Mouse (Mus musculus): Measurements from ENCODE around the gene Tex13b. TPM values are rescaled to one million over a fixed set of nuclear protein-coding genes. Genes with fewer than 3 reads are reported as not detected.
"Not testable (repeated sequence)": the region's sequence is repeated elsewhere in the genome, so short reads cannot be mapped to it uniquely, and the experiment has no call there.

Tex13b gene
- not detected in 2 replicates for polyA plus RNA-seq (2012; rRNA removed)

DNA sequence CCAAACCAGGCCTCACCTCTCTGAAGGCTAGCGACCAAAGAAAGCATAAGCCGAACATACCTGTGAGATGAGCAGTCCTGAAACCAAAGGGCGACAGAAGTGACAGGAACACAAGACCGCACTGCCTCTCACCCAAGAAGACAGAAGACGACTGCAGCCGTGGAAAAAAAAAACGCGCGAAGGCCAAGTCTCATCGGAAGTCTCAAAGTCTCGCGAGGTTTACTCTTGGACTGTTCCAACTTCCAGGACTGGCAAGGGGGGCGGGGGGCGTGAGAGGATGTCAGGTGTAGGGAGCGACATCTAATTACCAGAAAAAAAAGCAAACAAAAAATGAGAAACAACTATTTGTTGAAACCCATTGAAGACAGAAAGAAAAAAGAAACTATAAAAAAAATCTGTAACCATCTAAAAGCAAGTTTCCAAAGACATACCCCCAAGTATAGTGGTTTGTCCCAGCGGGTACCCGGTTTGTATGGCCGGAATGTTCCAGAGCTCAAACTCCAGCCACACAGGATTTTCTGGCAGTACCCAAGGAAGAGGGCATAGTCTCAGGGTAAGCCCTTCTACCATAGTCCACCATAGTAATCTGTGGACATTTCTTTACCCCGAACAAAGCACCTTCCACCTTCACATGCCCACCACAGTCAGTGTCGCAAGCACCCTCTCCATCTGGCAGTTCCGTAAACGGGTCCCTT is at the start of gene Tex13b:
Gene Tex13b, minus strand, starts transcription at position 122 of the 695 bp plus-strand sequence.
- no peak for DNase-seq (ENCODE audit: low spot score)

DNA sequence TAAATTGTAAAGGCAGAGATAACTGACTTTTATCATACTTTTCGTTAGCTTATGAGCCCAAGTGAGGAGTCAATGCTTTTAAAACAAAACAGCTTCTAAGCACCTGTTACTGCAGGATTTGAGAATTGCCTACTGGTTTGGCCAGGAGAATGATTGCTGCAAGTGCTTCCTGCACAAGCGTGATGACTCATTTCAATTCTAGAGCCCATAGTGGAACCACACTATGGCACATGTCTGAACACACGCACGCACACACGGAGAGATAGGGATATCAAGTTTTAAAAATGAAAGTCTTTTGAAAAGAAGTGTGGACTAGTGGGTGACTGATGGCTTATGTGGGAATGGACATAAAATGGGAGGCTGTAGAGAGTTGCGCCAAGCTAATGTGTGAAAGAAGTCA is 49.5 kb upstream of the Tex13b start:
- no peak for DNase-seq (ENCODE audit: low spot score)

DNA sequence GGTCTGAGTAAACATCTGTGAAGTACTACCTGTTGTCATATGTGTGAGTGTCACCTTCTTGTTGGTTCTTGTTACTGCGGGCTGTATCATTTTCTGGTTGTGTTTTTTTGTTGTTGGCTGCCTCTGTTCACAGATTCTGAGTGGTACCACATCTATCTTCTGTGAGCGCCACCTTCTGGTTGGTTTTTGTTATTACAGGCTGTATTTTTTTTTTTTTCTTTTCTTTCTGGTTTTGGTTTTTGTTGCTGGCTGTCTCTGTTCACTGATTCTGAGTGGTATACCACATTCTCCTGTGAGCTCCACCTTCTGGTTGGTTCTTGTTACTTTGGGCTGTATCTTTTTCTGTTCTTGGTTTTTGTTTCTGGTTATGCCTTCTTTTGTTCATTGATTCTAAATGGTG is 44.2 kb upstream of the Tex13b start:
- DNase-seq (ENCODE audit: low spot score): no peak

DNA sequence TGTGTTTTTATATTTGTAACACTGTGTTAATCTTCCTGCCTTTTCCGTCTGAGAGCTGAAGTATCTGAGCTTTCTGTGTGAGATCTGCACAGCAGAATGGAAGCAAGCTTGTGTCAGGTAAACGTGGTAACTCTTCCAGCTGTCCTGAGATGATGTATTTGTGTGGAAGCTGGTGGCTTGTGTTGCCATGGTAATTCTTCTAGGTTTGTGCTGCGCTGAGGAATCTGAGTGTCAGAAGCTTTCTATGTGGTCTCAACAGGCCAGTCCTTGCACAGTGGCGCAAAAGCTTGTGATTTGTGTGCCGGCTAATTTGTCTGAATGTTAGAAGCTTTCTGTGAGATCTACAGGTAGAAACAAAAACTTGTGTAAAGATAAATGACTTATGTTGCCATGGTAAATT is 43.8 kb upstream of the Tex13b start:
- not testable (repeated sequence) for DNase-seq (ENCODE audit: low spot score)

DNA sequence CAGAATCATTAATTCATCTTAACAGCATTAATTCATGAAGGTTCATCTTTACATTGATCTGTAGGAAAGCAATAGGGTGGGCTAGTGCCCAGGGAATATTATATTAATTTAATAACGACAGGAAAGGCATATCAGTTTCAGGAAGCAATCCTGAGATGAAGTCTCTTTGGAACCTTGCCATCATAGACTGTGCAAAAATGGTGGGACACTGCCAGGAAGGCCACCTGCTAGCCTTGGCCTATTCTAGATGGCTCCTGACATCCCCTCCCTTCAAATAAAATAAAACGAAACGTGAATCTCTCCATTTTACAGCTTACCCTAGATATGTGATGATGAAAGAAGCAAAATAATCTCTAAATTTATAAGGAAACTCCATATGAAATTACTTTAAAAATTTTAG is 41.3 kb upstream of the Tex13b start:
- no peak for DNase-seq (ENCODE audit: low spot score)

DNA sequence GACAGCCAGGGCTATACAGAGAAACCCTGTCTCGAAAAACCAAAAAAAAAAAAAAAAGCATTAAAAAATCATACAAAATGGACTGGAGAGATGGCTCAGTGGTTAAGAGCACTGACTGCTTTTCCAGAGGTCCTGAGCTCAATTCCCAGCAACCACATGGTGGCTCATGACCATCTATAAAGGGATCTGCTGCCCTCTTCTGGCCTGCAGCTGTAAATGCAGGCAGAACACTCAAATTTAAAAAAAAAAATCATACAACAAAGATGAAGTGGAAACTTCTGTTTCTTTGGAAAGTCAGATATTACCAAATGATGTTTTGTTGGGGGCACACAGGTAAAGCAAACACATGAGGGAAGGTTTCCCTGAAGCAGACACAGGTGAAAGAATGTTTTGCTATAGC is 32.2 kb upstream of the Tex13b start:
- not testable (repeated sequence) for DNase-seq (ENCODE audit: low spot score)

DNA sequence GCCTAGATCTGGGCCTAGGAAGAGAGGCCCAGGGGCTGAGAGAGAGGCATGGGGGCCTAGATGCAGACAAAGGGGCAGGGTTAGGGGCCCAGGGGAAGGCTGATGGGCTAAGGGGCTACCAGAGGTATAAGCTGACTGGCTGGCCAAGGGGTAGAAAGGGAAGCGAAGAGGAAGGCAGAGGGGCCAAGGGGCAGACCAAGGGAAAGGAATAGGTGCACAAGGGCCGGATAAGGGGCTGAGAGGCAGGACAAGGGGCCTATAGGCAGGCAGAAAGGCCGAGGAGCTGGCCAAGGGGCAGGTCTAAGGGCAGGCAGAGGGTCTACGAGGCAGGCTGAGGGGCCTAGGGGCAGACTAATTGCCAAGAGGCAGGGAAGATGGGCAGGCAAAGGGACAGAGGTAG is 26.7 kb upstream of the Tex13b start:
- no peak for DNase-seq (ENCODE audit: low spot score)

DNA sequence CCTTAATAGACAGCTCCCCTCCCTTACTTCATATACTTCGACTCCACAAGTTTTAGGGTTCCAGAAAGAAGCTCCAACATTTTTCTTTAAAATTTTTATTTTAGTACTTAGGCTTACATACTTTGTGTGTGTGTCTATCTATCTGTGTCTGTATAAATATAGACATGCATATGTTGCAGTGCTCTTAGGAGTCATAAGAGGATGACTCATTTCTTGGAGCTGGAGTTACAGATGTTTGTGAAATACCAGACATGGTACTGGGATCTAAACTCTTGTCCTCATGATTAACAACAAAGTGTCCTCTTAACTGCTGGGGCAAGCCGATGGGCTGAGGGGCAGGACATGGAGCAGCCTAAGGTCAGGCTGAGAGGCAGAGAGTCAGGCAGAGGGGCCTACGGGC is 24.8 kb upstream of the Tex13b start:
- no peak for DNase-seq (ENCODE audit: low spot score)

DNA sequence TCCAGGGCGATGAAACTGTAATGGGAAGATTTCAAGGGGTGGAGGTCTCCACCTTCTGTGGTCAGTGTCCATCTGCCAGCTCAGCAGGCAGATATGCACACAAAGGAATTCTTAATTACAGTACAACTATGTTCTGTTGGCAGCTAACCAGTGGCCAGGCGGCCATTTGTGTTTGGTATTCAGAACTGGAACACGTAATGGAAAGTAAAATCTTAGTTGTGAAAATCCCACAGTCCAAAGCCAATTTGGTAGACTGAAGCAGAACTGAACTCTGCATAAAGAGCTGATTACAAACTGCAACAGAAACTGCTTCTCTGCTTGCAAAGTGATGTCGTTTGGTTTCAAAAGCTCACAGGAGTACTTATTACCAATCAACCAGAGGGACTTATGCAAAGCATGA is 18.5 kb upstream of the Tex13b start:
- no peak for DNase-seq (ENCODE audit: low spot score)

DNA sequence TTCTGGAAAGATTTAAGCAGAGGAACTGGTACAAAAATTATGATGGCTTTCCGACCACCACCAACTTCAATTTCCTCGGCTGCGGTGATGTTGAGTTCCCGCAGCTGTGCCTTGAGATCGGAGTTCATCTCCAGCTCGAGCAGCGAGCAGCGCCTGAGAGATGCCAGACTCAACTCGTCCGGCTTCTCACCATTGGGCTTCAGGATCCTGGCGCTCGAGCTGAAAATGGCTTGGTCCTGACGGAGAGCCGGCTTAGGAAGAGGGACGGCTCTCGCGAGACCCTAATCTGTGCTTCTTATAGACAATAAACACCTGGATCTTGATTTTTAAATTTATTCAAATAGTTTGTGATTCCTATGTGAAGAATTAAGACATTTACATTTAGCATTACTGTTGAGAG is 9.1 kb upstream of the Tex13b start:
- DNase-seq (ENCODE audit: low spot score): no peak

DNA sequence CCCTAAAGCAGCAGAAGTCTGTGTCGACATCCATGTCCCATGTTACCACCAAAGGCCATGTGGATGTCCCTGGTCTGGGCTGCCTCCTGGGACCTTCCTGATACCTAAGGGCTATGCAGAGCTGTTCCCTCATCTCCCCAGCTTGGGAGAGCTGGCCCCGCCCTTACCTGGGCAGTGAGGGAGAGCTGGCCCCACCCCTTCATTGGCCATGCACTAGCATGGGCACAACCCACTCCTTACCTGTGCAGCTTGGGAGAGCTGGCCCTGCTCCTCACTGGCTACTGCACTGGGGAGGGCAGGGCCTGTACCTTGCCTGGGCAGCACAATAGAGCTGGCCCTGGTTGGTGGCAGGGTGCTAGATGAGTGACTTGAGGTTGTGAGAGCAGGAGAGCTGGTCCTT is 7.9 kb downstream of the Tex13b start:
- DNase-seq (ENCODE audit: low spot score): no peak

DNA sequence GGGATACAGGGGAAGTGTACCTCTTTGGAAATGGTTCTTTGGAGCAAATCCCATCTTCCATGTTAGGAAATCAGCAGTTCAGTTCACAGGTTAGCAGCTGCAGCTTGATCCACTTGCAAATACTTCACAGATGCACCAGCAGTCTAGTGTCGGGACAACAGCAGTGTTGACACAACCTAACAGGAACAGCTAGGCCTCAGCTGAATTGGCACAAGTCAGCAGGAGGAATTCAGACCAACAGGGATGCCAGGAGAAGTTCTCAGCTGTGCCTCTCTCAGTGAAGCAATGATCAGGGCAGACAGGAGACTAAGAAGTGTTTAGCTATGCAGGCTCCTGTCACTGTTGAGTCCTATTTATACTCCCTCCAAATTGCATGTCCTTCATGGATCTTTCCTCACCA is 43.4 kb downstream of the Tex13b start:
- DNase-seq (ENCODE audit: low spot score): no peak

Other genes starting within 250 kb of the Tex13b start
- 99.7 and 126 TPM in 2 replicates for gene Tsc22d3, start 212.8 kb downstream of the Tex13b start, polyA plus RNA-seq (2012; rRNA removed)
- 12.3 and 12.6 TPM in 2 replicates for gene Mid2, start 148.8 kb downstream of the Tex13b start, polyA plus RNA-seq (2012; rRNA removed)
- 0.06 TPM in 1 of 2 replicates, not detected in the other for gene Vsig1, start 94.2 kb upstream of the Tex13b start, polyA plus RNA-seq (2012; rRNA removed)
- gene Psmd10, start 143.3 kb upstream of the Tex13b start, polyA plus RNA-seq (2012; rRNA removed): 19.7 and 19.9 TPM in 2 replicates
- 14.7 and 16.2 TPM in 2 replicates for gene Atg4a, start 143.5 kb upstream of the Tex13b start, polyA plus RNA-seq (2012; rRNA removed)

Data from urinary bladder, adult 2 months (tissue).